Mouse (Mus musculus) testis, adult 2 months (tissue): ENCODE results near the gene Adamtsl1. TPM values are rescaled to one million over a fixed set of nuclear protein-coding genes. Genes with fewer than 3 reads are reported as not detected.

Experiments
- H3K27ac ChIP-seq: fragments of 200-500 bp; 2 replicates; pipeline ENCODE4 v1.5.1; 2012; ENCODE audit warnings: low read depth, low read length; ENCODE audit not compliant: control insufficient read depth, insufficient read depth
- H3K27me3 ChIP-seq: fragments of 200-500 bp; 2 replicates; pipeline ENCODE4 v1.6.1; 2012; ENCODE audit warnings: mild to moderate bottlenecking, low read length, moderate library complexity; ENCODE audit not compliant: control insufficient read depth, insufficient read depth
- H3K36me3 ChIP-seq: fragments of 200-500 bp; 2 replicates; pipeline ENCODE4 v1.6.1; 2012; ENCODE audit warnings: mild to moderate bottlenecking, low read length; ENCODE audit not compliant: control insufficient read depth, insufficient read depth
- H3K4me1 ChIP-seq: fragments of 200-500 bp; 2 replicates; pipeline ENCODE4 v1.6.1; 2012; ENCODE audit warnings: low read length; ENCODE audit not compliant: control insufficient read depth, insufficient read depth
- H3K4me3 ChIP-seq: fragments of 200-500 bp; 2 replicates; pipeline ENCODE4 v1.5.1; 2012; ENCODE audit warnings: low read depth, mild to moderate bottlenecking, low read length, moderate library complexity, mixed read lengths; ENCODE audit not compliant: control insufficient read depth
- CTCF ChIP-seq: fragments of 200-500 bp; IDR thresholded peaks from 2 replicates; pipeline ENCODE4 v1.5.1; 2012; ENCODE audit warnings: low read depth, mild to moderate bottlenecking, inconsistent platforms, low read length, moderate library complexity; ENCODE audit not compliant: control insufficient read depth, insufficient read depth, insufficient replicate concordance
- POLR2A ChIP-seq: fragments of 200-500 bp; IDR thresholded peaks from 2 replicates; pipeline ENCODE4 v1.6.1; 2012; ENCODE audit warnings: low read depth, mild to moderate bottlenecking, inconsistent platforms, low read length, moderate library complexity; ENCODE audit not compliant: control insufficient read depth
- polyA plus RNA-seq: library from polyadenylated mRNA; depleted of rRNA; stranded (reverse); fragments of >200 nt; gene quantifications from 2 replicates; pipeline ENCODE4 v1.2.3, GENCODE M21; 2012

Gene Adamtsl1
- polyA plus RNA-seq, 1 experiment = 5.2 TPM

DNA sequence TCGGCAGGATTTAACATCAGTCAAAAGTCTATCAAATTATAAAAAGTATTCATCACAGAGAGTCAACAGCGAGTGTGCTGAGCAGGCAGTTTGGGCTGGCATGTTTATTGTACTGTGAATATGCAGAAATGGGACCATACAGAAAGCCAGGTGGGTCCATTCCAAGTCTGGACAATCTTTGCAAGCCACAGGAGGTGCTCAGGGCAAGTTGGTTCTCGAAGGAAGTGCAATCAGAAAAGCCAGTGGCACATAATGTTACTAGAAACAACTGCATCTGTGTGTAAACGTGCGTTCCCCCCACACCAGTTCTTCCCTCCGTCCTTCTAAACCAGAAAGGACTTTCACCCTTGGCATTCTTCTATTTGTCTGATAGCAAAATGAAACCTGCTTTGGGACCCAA lies 515.5 kb downstream of the Adamtsl1 start:
- Histone ChIP-seq H3K27ac (no peak overlapping the region), H3K27me3 (no peaks in the 10 kb centered on the region), H3K4me3 (no peak overlapping the region), H3K4me1 (no peaks in the 10 kb centered on the region; the same call in 1 of the 2 replicates), H3K36me3 (no peaks in the 10 kb centered on the region)
- TF ChIP-seq CTCF = no peak
- no peak for TF ChIP-seq POLR2A

DNA sequence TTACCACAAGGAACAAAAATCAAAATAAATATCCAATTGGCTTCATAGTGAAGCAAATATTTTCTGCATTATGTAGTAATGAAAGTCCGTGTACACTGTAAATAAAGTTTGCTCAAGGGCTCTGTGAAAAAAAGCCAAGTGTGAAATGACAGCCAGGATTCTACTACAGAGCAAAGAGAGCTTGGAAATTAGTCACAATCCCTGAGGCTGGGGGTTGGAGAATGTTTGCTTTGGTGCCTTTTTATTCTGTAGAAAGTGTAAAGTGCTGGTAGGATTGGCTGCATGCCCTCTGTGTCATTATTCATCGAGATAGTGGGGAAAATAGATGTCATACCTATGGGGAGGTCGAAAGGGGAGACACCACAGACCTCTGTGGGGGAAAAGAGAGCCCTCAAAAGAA lies 516.2 kb downstream of the Adamtsl1 start:
- Histone ChIP-seq H3K27me3 (no peaks in the 10 kb centered on the region), H3K4me3 (no peak overlapping the region), H3K4me1 (no peaks in the 10 kb centered on the region; the same call in 1 of the 2 replicates), H3K27ac (no peak overlapping the region), H3K36me3 (no peaks in the 10 kb centered on the region)
- TF ChIP-seq POLR2A (no peak), CTCF (no peak)

DNA sequence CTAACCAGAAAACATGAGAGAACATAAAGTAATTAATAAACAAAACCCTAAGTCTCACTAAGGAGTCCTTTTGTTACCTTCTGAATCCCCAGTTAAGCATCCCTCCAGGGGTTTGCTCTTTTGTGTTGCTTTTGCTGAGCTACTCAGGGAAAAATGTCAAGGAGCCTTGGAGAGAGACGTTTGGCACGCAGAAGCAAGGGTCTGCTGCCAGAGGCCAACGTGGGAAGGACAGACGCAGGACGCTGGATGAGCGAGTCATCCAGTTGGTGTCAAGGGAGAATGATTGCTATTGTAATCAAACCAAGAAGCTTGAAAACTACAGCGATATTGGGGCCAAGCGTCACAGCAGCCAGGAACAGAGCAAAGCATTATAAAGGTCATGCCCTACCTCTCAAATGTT lies 517.1 kb downstream of the Adamtsl1 start:
- Histone ChIP-seq H3K36me3 (no peaks in the 10 kb centered on the region), H3K4me3 (no peak overlapping the region), H3K27me3 (no peaks in the 10 kb centered on the region), H3K4me1 (no peaks in the 10 kb centered on the region; the same call in 1 of the 2 replicates), H3K27ac (no peak overlapping the region)
- no peak for TF ChIP-seq CTCF
- TF ChIP-seq POLR2A = no peak

GRCm38 (mm10) chr4:86040921-86041320 lies 526.9 kb downstream of the Adamtsl1 start:
- Histone ChIP-seq H3K4me3 (no peak overlapping the region), H3K4me1 (no peaks in the 10 kb centered on the region), H3K27ac (no peak overlapping the region), H3K27me3 (no peaks in the 10 kb centered on the region), H3K36me3 (no peaks in the 10 kb centered on the region)
- TF ChIP-seq POLR2A = no peak
- TF ChIP-seq CTCF = no peak

DNA sequence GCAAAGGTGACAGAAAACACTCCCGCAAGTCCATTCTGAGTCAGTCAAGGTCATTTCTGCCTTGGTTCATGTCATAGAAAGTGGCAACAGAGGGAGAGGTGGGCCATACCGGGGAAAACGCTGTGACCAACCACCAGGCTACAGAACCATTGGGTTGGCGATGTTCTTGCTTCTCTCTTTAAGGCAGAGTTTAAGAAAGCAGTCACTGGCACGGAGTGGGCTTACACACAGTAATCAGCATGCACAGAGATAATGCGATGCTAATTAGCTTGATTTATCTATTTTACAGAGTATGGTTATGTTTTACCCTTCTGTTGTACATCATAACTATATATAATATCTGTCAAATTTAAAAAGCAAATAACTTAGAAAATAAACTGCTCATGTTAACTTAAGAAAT lies 531.5 kb downstream of the Adamtsl1 start:
- no peak overlapping the region for H3K27ac ChIP-seq
- TF ChIP-seq CTCF (no peak), POLR2A (no peak)
- H3K4me1 ChIP-seq = no peaks in the 10 kb centered on the region
- no peaks in the 10 kb centered on the region for H3K27me3 ChIP-seq
- H3K4me3 ChIP-seq = no peak overlapping the region
- H3K36me3 ChIP-seq = no peaks in the 10 kb centered on the region

- no peak overlapping the region for H3K27ac ChIP-seq
- H3K36me3 ChIP-seq = no peaks in the 10 kb centered on the region
- no peak overlapping the region for H3K4me3 ChIP-seq
- TF ChIP-seq CTCF = no peak
- TF ChIP-seq POLR2A = no peak
- H3K4me1 ChIP-seq = no peaks in the 10 kb centered on the region
- no peaks in the 10 kb centered on the region for H3K27me3 ChIP-seq
Observed at GRCm38 (mm10) chr4:86045876-86046275, 531.9 kb downstream of the Adamtsl1 start.

- Histone ChIP-seq H3K4me3 (no peak overlapping the region), H3K27ac (no peak overlapping the region), H3K36me3 (no peaks in the 10 kb centered on the region), H3K27me3 (no peaks in the 10 kb centered on the region), H3K4me1 (no peaks in the 10 kb centered on the region)
- no peak for TF ChIP-seq POLR2A
- no peak for TF ChIP-seq CTCF
Observed at GRCm38 (mm10) chr4:86046881-86047280, 532.9 kb downstream of the Adamtsl1 start.
